Mouse (Mus musculus) midbrain, embryonic 14.5 days (tissue): ENCODE data around the gene Art1. TPM values are rescaled to one million over a fixed set of nuclear protein-coding genes. Genes with fewer than 3 reads are reported as not detected.

Experiments used
- ATAC-seq: fragments of 200-750 bp; cut with Nextera tagmentation; 2 replicates; pipeline ENCODE4 v1.8.0; 2017; ENCODE audit warnings: moderate number of reproducible peaks, moderate library complexity; ENCODE audit not compliant: low FRiP score, low TSS enrichment
- DNase-seq: peaks from one replicate; pipeline ENCODE4 v3.0.0-alpha.2; 2015
- H3K27ac ChIP-seq: fragments of 300-500 bp; sonication (generic); replicated peaks from 2 replicates; pipeline ENCODE4 v1.5.1; 2014; ENCODE audit warnings: mild to moderate bottlenecking, low read depth, low read length, moderate library complexity
- H3K27me3 ChIP-seq: fragments of 300-500 bp; sonication (generic); 2 replicates; pipeline ENCODE4 v1.6.1; 2014; ENCODE audit warnings: low read length, control low read depth, mixed read lengths; ENCODE audit not compliant: control insufficient read depth, insufficient read depth
- H3K36me3 ChIP-seq: fragments of 300-500 bp; sonication (generic); 2 replicates; pipeline ENCODE4 v1.6.1; 2014; ENCODE audit warnings: low read length, control low read depth; ENCODE audit not compliant: control insufficient read depth, insufficient read depth
- H3K4me1 ChIP-seq: fragments of 300-500 bp; sonication (generic); 2 replicates; pipeline ENCODE4 v1.6.1; 2014; ENCODE audit warnings: mild to moderate bottlenecking, antibody characterized with exemption, low read length, control low read depth; ENCODE audit not compliant: control insufficient read depth, insufficient read depth
- H3K4me2 ChIP-seq: fragments of 300-500 bp; sonication (generic); 2 replicates; pipeline ENCODE4 v1.6.1; 2014; ENCODE audit warnings: mild to moderate bottlenecking, low read length, moderate library complexity
- H3K4me3 ChIP-seq: fragments of 300-500 bp; sonication (generic); replicated peaks from 2 replicates; pipeline ENCODE4 v1.5.1; 2014; ENCODE audit warnings: low read depth, low read length
- H3K9ac ChIP-seq: fragments of 300-500 bp; sonication (generic); replicated peaks from 2 replicates; pipeline ENCODE4 v1.6.1; 2014; ENCODE audit warnings: mild to moderate bottlenecking, low read length, moderate library complexity
- H3K9me3 ChIP-seq: fragments of 300-500 bp; sonication (generic); 2 replicates; pipeline ENCODE4 v1.6.1; 2016; ENCODE audit warnings: low read length, control low read depth, mixed read lengths; ENCODE audit not compliant: control insufficient read depth
- WGBS: fragments of 180-500 bp; shearing (Covaris S2); extraction: QIAGEN DNeasy Blood & Tissue Kit; methylation state at CpG from one replicate; pipeline ENCODE4 v1.1.7; 2014; 5-methylcytosine and 5-hydroxymethylcytosine counted together
- polyA plus RNA-seq: library from polyadenylated mRNA; unstranded; fragments of >200 nt; fragmentation: Nextera tagmentation; extraction: Ambion mirVana; gene quantifications from 2 replicates; pipeline ENCODE4 v1.2.1, GENCODE M21; 2014

Gene Art1
- polyA plus RNA-seq, 1 experiment from 2014 or later: 0.39 TPM

DNA sequence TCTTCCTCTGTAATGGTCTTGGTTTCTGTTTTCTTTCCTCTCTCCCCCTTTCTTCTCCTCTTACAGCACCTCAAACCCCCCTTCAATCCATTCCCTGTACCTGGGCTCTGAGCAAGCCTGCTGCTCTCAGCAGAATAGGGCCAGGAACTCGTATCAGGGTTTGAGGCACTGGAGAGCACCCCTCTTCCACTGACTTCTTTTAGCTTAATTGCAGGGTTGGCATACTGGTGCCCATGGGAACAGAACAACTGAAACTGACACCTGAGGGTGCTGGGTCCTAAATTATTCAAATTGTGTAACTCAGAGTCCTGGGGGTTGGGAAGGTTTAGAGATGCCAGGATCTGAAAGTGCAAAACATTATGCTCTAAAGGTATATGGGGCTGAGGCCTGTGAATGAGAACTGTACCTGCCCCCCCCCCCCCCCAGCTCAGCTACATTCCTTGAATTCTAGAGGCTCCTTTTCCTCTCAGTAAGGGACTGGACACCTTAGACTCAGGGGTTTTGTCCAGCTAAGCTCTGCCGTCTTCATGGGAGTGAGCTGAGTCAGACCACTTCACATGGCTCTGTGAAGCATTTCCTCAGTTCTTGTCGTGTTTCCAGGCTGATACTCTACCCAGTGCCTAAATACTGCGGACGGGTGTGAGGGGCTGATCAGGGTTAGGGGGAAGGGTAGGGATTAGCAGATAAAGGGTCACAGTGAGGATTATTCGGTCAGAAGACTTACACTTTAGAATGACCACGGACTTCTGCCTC is 15.2 kb downstream of the Art1 start, which contains the start of gene Chrna10:
Chrna10 (minus strand) TSS at position 250 of the 753 bp plus-strand sequence.
- WGBS: 31% methylated on average over 7 of the region's 7 CpGs
- DNase-seq: no peak
- Histone ChIP-seq H3K9ac (no peak within 1 kb of the TSS), H3K27ac (no peak within 1 kb of the TSS), H3K27me3 (no peaks in the 10 kb centered on the region), H3K9me3 (no peaks in the 10 kb centered on the region), H3K4me3 (no peak within 1 kb of the TSS), H3K4me1 (no peaks in the 10 kb centered on the region), H3K4me2 (no peak within 1 kb of the TSS), H3K36me3 (peaks cover 34% of the 10 kb centered on the region)
- no peak for ATAC-seq

DNA sequence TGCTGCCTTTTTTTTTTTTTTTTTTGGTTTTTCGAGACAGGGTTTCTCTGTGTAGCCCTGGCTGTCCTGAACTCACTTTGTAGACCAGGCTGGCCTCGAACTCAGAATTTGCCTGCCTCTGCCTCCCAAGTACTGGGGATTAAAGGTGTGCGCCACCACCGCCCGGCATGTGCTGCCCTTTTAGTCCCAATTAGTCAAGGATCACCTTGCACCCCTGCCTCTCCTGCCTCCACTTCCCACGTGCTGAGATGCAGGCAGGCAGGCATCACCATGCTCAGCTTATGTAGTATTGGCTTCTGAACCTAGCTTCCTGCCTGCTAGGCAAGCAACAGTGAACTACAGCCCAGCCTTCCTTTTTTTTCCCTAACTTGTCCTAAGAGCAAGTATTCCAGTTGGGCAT is 15.8 kb downstream of the Art1 start:
- no peak overlapping the region for H3K4me3 ChIP-seq
- H3K9ac ChIP-seq: no peak overlapping the region
- no peaks in the 10 kb centered on the region for H3K27me3 ChIP-seq
- H3K36me3 ChIP-seq: peaks cover 39% of the 10 kb centered on the region
- no peaks in the 10 kb centered on the region for H3K9me3 ChIP-seq
- WGBS: 82% methylated on average over 6 of the region's 6 CpGs
- no peak for ATAC-seq
- DNase-seq: no peak
- no peaks in the 10 kb centered on the region for H3K4me1 ChIP-seq
- H3K27ac ChIP-seq: no peak overlapping the region
- no peak overlapping the region for H3K4me2 ChIP-seq

DNA sequence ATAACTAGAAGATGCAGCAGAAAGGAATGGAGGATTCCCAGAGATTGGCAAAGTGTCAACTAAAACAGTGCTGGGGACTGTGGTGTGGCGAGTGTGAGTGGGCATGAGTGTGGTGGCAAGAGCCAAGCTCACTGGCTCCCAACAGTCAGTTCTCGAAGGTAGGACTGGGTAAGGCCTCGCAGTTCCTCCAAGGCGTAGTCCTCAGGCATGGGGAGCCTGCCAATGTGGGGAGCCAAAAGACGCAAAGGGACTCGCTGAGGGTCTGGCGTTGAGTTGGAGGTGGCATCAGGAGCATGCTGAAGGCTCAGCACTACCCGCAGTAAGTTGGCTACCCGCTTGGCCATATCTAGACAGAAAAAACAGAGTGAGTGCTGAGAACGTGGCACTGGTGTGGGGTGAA is 18.8 kb downstream of the Art1 start:
- H3K4me1 ChIP-seq: no peaks in the 10 kb centered on the region
- no peak for DNase-seq
- H3K36me3 ChIP-seq: peaks cover 69% of the 10 kb centered on the region
- H3K4me3 ChIP-seq: no peak overlapping the region
- no peak for ATAC-seq
- no peak overlapping the region for H3K9ac ChIP-seq
- no peak overlapping the region for H3K4me2 ChIP-seq
- no peak overlapping the region for H3K27ac ChIP-seq
- H3K27me3 ChIP-seq: no peaks in the 10 kb centered on the region
- 97% methylated on average over 10 of the region's 10 CpGs for WGBS
- no peaks in the 10 kb centered on the region for H3K9me3 ChIP-seq

DNA sequence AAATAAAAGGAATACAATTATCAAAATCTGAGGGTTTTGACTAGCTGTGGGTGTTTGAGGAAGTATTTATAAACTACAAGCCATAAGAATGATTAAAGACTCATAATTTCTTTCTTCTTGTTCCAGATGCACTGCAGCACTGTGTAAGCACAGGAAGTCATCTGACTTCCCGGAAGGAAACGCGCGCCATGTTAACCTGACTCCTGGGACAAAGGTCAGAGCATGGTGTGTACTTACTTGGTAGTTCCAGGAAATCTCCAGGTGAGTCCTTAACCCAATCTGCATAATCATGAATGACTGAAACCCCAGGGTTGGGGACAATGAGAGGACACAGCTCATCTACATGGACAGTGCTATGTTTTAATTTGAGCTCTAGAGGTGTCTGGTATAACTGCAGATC is 30.9 kb downstream of the Art1 start:
- ATAC-seq (no peak), DNase-seq (no peak)
- Histone ChIP-seq H3K27ac (no peak overlapping the region), H3K36me3 (peaks cover 87% of the 10 kb centered on the region), H3K27me3 (no peaks in the 10 kb centered on the region), H3K9ac (no peak overlapping the region), H3K4me2 (no peak overlapping the region), H3K4me3 (no peak overlapping the region), H3K4me1 (no peaks in the 10 kb centered on the region), H3K9me3 (no peaks in the 10 kb centered on the region)
- 95% methylated on average over 4 of the region's 4 CpGs for WGBS

DNA sequence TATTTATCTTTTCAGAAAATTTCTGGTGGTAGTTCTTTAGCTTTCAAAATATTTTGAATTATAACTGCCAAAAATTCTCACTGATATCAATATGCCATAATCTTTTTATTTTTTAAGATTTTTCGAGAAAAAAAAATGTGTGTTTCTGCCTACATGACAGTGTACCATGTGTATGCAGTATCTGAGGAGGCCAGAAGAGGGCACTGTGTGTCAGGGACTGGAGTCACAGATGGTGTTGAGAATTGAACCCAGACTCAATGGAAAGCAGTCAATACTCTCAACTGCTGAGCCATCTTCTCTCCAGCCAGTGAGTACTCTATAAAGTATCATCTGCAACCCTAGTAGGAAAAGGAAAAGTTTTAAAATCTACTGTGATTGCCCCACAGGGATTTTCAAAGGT is 35.9 kb downstream of the Art1 start:
- Histone ChIP-seq H3K36me3 (peaks cover 80% of the 10 kb centered on the region), H3K4me2 (no peak overlapping the region), H3K27me3 (no peaks in the 10 kb centered on the region), H3K9ac (no peak overlapping the region), H3K27ac (no peak overlapping the region), H3K4me3 (no peak overlapping the region), H3K9me3 (no peaks in the 10 kb centered on the region), H3K4me1 (no peaks in the 10 kb centered on the region)
- 84% methylated on average over 1 of the region's 1 CpGs for WGBS
- ATAC-seq (no peak), DNase-seq (peak; percentile 56)

DNA sequence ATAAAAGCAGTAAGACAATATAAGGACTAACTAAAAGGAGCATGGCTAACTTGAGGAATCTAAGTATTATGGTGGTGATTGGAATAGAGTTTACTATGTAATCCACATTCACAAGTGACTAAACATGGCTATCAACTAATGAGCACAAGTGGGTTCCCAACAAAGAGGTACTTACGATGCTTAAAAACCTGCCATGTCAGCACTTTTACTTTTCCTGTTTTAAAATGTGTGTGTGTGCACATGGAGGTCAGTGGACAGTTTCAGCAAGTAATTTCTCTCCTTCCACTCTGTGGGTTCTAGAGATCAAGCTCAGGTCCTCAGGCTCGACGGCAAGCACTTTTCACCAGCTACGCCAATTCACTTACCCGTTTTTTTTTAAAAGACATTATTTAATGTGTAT is 36.4 kb downstream of the Art1 start:
- Histone ChIP-seq H3K9me3 (no peaks in the 10 kb centered on the region), H3K9ac (no peak overlapping the region), H3K4me2 (no peak overlapping the region), H3K4me1 (no peaks in the 10 kb centered on the region), H3K4me3 (no peak overlapping the region), H3K27me3 (no peaks in the 10 kb centered on the region), H3K27ac (no peak overlapping the region), H3K36me3 (peaks cover 79% of the 10 kb centered on the region)
- ATAC-seq: no peak
- DNase-seq: no peak
- WGBS: 97% methylated on average over 5 of the region's 5 CpGs

DNA sequence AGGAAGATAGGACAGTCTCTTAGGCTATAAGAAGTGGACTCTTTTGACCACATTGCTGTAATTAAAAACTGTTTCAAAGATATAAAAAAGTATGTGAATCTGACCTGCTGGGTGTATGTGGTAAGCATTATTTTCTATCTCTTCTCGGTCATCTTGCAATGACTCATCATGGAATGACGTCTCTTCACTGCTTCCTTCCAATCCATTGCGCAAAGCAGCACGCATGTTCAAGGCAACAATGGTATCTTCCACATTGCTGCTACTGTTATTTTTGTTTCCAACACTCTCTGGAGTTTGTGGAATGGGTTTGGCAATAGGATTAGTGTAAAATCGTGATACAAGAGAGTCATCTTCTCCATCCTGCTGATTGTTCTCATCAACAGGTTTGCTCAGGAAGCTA is 52.1 kb downstream of the Art1 start:
- DNase-seq (no peak), ATAC-seq (no peak)
- H3K36me3 ChIP-seq: peaks cover 80% of the 10 kb centered on the region
- no peaks in the 10 kb centered on the region for H3K4me1 ChIP-seq
- H3K9ac ChIP-seq: no peak overlapping the region
- no peaks in the 10 kb centered on the region for H3K27me3 ChIP-seq
- H3K4me2 ChIP-seq: no peak overlapping the region
- H3K4me3 ChIP-seq: no peak overlapping the region
- WGBS: 96% methylated on average over 5 of the region's 5 CpGs
- no peaks in the 10 kb centered on the region for H3K9me3 ChIP-seq
- H3K27ac ChIP-seq: no peak overlapping the region

Other genes with a start within 250 kb of the Art1 start
- gene Folr2, start 244.5 kb upstream of the Art1 start, polyA plus RNA-seq: 2.5 TPM in 1 of 2 replicates, not detected in the other
- 77.1 and 81.6 TPM in 2 replicates for gene Anapc15, start 238.0 kb upstream of the Art1 start, polyA plus RNA-seq
- gene Folr1, start 231.0 kb upstream of the Art1 start, polyA plus RNA-seq: 6.7 and 7.9 TPM in 2 replicates
- 139 and 150 TPM in 2 replicates for gene Lamtor1, start 195.8 kb upstream of the Art1 start, polyA plus RNA-seq
- 0.27 and 0.33 TPM in 2 replicates for gene Tomt, start 195.4 kb upstream of the Art1 start, polyA plus RNA-seq
- 7.4 and 10.7 TPM in 2 replicates for gene Lrrc51, start 167.8 kb upstream of the Art1 start, polyA plus RNA-seq
- gene Numa1, start 167.6 kb upstream of the Art1 start, polyA plus RNA-seq: 50.1 and 73.6 TPM in 2 replicates
- 4.0 and 6.0 TPM in 2 replicates for gene Il18bp, start 83.1 kb upstream of the Art1 start, polyA plus RNA-seq
- 30.7 and 31.1 TPM in 2 replicates for gene Rnf121, start 36.3 kb upstream of the Art1 start, polyA plus RNA-seq
- gene Xndc1, start 36.2 kb upstream of the Art1 start, polyA plus RNA-seq: 21.0 and 24.3 TPM in 2 replicates
- 1.3 and 1.5 TPM in 2 replicates for gene Xntrpc, start 36.0 kb upstream of the Art1 start, polyA plus RNA-seq
- gene Trpc2, start 18.6 kb upstream of the Art1 start, polyA plus RNA-seq: 0.16 TPM in 1 of 2 replicates, not detected in the other
- 0.19 and 0.24 TPM in 2 replicates for gene Art5, start 7.7 kb downstream of the Art1 start, polyA plus RNA-seq
- gene Chrna10, start 15.1 kb downstream of the Art1 start, polyA plus RNA-seq: not detected in 2 replicates
- 22.2 and 28.5 TPM in 2 replicates for gene Nup98, start 108.4 kb downstream of the Art1 start, polyA plus RNA-seq
- gene Pgap2, start 108.5 kb downstream of the Art1 start, polyA plus RNA-seq: 47.9 and 55.8 TPM in 2 replicates
- gene Rhog, start 154.3 kb downstream of the Art1 start, polyA plus RNA-seq: 9.7 and 15.7 TPM in 2 replicates
- gene Stim1, start 166.1 kb downstream of the Art1 start, polyA plus RNA-seq: 9.5 and 11.3 TPM in 2 replicates